ENCODE assay signal across 30 mouse cellular contexts in genomic region chr2:79751685-79752084, GRCm38 (mm10). TPM values are rescaled to one million over a fixed set of nuclear protein-coding genes. Genes with fewer than 3 reads are reported as not detected.
DNase-seq lines count a peak whose midpoint lies in the region; ATAC-seq and TF ChIP-seq lines count a peak whose summit lies in the region.
"Had no signal": no experiment of that assay in that cellular context is flagged by ENCODE, and none has a peak within 500 bp of the region (broad histone marks: within the 10 kb centered on the region; RNA-seq: fewer than 3 reads in every experiment).

No protein-coding gene starts in this region.

- H3K27ac ChIP-seq in MEL (ENCODE audit: control insufficient read depth, low read depth, low read length): no peak overlapping the region
- no peak overlapping the region for H3K27ac ChIP-seq in liver, embryonic 13.5 days
- no peak overlapping the region for H3K27ac ChIP-seq in liver, embryonic 16.5 days (ENCODE audit: low read length)
- no peak overlapping the region for H3K27ac ChIP-seq in intestine, embryonic 15.5 days
- H3K27ac ChIP-seq: embryonic facial prominence, embryonic 12.5 days; embryonic facial prominence, embryonic 15.5 days; forebrain, embryonic 12.5 days; forebrain, embryonic 15.5 days; heart, embryonic 15.5 days; hindbrain, embryonic 10.5 days; hindbrain, embryonic 13.5 days had no signal

- WGBS in liver, embryonic 13.5 days (ENCODE audit: insufficient replicate concordance): 55% methylated on average over 3 of the region's 3 CpGs
- 60% methylated on average over 3 of the region's 3 CpGs for WGBS in liver, embryonic 16.5 days (ENCODE audit: insufficient replicate concordance)
- 79% methylated on average over 3 of the region's 3 CpGs for WGBS in intestine, embryonic 15.5 days

- peak; percentile 25; the same call in 1 of the 2 replicates for ATAC-seq in erythroid progenitor cell, adult 5-6 weeks (replicated peaks; ENCODE audit: low FRiP score, poor library complexity, severe bottlenecking)
- peak; percentile 98 for ATAC-seq in liver, embryonic 13.5 days (ENCODE audit: low read depth)
- ATAC-seq in liver, embryonic 16.5 days (ENCODE audit: low read depth): peak; percentile 69
- ATAC-seq in intestine, embryonic 15.5 days: no peak
- ATAC-seq: CD4-positive, CD25-positive, alpha-beta regulatory T cell, adult 4 months; forebrain, embryonic 15.5 days; hindbrain, embryonic 16.5 days; Patski had no signal

- no peak overlapping the region for H3K9ac ChIP-seq in MEL (ENCODE audit: control insufficient read depth, low read depth, low read length, poor library complexity, severe bottlenecking)
- H3K9ac ChIP-seq in liver, embryonic 13.5 days: no peak overlapping the region; the same call in 1 of the 2 replicates
- H3K9ac ChIP-seq in liver, embryonic 16.5 days (ENCODE audit: low read depth, low read length): no peak overlapping the region
- H3K9ac ChIP-seq in intestine, embryonic 15.5 days: no peak overlapping the region
- H3K9ac ChIP-seq: embryonic facial prominence, embryonic 12.5 days; embryonic facial prominence, embryonic 15.5 days; forebrain, embryonic 12.5 days; forebrain, embryonic 15.5 days; heart, embryonic 12.5 days; heart, embryonic 15.5 days; hindbrain, embryonic 13.5 days had no signal

- TF ChIP-seq RAD21 in MEL (IDR thresholded peaks at IDR 0.05; ENCODE audit: low read depth, low read length): no peak

- peaks cover 5 to 10% of the 10 kb centered on the region in 2 experiments; a peak in 3 of 4 replicates for H3K4me1 ChIP-seq in MEL (ENCODE audit: control insufficient read depth in 1 of 2, insufficient read depth in 2 of 2, low read length in 2 of 2)
- H3K4me1 ChIP-seq in liver, embryonic 13.5 days (replicated peaks): peaks cover 12% of the 10 kb centered on the region
- peaks cover 4% of the 10 kb centered on the region; the same call in 1 of the 2 replicates for H3K4me1 ChIP-seq in liver, embryonic 16.5 days (ENCODE audit: control insufficient read depth, low read depth, low read length)
- no peaks in the 10 kb centered on the region for H3K4me1 ChIP-seq in intestine, embryonic 15.5 days (replicated peaks)
- H3K4me1 ChIP-seq: embryonic facial prominence, embryonic 12.5 days; embryonic facial prominence, embryonic 15.5 days; forebrain, embryonic 12.5 days; forebrain, embryonic 15.5 days; heart, embryonic 12.5 days; heart, embryonic 15.5 days; hindbrain, embryonic 10.5 days; hindbrain, embryonic 13.5 days had no signal

- no peak overlapping the region for H3K4me2 ChIP-seq in liver, embryonic 13.5 days
- H3K4me2 ChIP-seq in liver, embryonic 16.5 days (ENCODE audit: low read depth, low read length): no peak overlapping the region
- H3K4me2 ChIP-seq in intestine, embryonic 15.5 days (replicated peaks): no peak overlapping the region
- H3K4me2 ChIP-seq: embryonic facial prominence, embryonic 12.5 days; embryonic facial prominence, embryonic 15.5 days; forebrain, embryonic 12.5 days; forebrain, embryonic 15.5 days; heart, embryonic 12.5 days; heart, embryonic 15.5 days; hindbrain, embryonic 13.5 days had no signal

- H3K79me2 ChIP-seq in MEL (ENCODE audit: control insufficient read depth, insufficient read depth, low read length, poor library complexity): no peaks in the 10 kb centered on the region

- H3K4me3 ChIP-seq in MEL (ENCODE audit: control insufficient read depth in 1 of 2, insufficient read depth in 1 of 2, low read depth in 2 of 2, low read length in 2 of 2): no peak overlapping the region
- H3K4me3 ChIP-seq in liver, embryonic 13.5 days (replicated peaks): no peak overlapping the region
- no peak overlapping the region for H3K4me3 ChIP-seq in liver, embryonic 16.5 days (ENCODE audit: low read depth, low read length)
- H3K4me3 ChIP-seq in intestine, embryonic 15.5 days (replicated peaks): no peak overlapping the region
- H3K4me3 ChIP-seq: embryonic facial prominence, embryonic 12.5 days; embryonic facial prominence, embryonic 15.5 days; forebrain, embryonic 12.5 days; forebrain, embryonic 15.5 days; heart, embryonic 12.5 days; heart, embryonic 15.5 days; hindbrain, embryonic 10.5 days; hindbrain, embryonic 13.5 days had no signal

- no peak for TF ChIP-seq POLR2A in MEL (IDR thresholded peaks at IDR 0.05; ENCODE audit: control insufficient read depth in 1 of 2, insufficient read depth in 1 of 2, low read depth in 1 of 2, low read length in 2 of 2, poor library complexity in 1 of 2)

- DNase-seq in MEL (ENCODE audit: low read depth, low spot score): peak; percentile 26
- DNase-seq in liver, embryonic 13.5 days: no peak
- DNase-seq in natural killer cell, adult 2 months (ENCODE audit: low spot score in 2 of 2): no peak
- no peak for DNase-seq in MN1 (ENCODE audit: low spot score)
- DNase-seq: adrenal gland, postnatal 10 days; cerebellum, adult 11 months; cerebellum, adult 2 months; cerebellum, adult 9-11 months; cerebellum, postnatal 25 days; gastrocnemius, postnatal 14 days; heart, adult 11 months; heart, postnatal 10 days; heart, postnatal 36 days had no signal

- peak; percentile 41 to 47 for TF ChIP-seq EP300 in MEL (IDR thresholded peaks at IDR 0.05; ENCODE audit: low read depth in 1 of 2, low read length in 2 of 2)

- H3K9me3 ChIP-seq in MEL (replicated peaks; ENCODE audit: insufficient read depth, low read length): no peaks in the 10 kb centered on the region
- H3K9me3 ChIP-seq in liver, embryonic 13.5 days (replicated peaks): no peaks in the 10 kb centered on the region
- no peaks in the 10 kb centered on the region for H3K9me3 ChIP-seq in liver, embryonic 16.5 days (replicated peaks; ENCODE audit: control insufficient read depth, low read length)
- H3K9me3 ChIP-seq in intestine, embryonic 15.5 days: no peaks in the 10 kb centered on the region
- H3K9me3 ChIP-seq: embryonic facial prominence, embryonic 12.5 days; embryonic facial prominence, embryonic 15.5 days; forebrain, embryonic 12.5 days; forebrain, embryonic 15.5 days; heart, embryonic 12.5 days; heart, embryonic 15.5 days; hindbrain, embryonic 10.5 days; hindbrain, embryonic 13.5 days had no signal

- H3K36me3 ChIP-seq in MEL (ENCODE audit: control insufficient read depth in 1 of 2, insufficient read depth in 2 of 2, low read length in 2 of 2): peaks cover 0 to 9% of the 10 kb centered on the region in 2 experiments; a peak in 2 of 4 replicates
- H3K36me3 ChIP-seq in liver, embryonic 13.5 days: no peaks in the 10 kb centered on the region
- no peaks in the 10 kb centered on the region for H3K36me3 ChIP-seq in liver, embryonic 16.5 days (ENCODE audit: control insufficient read depth, insufficient read depth)
- H3K36me3 ChIP-seq in intestine, embryonic 15.5 days: no peaks in the 10 kb centered on the region
- H3K36me3 ChIP-seq: embryonic facial prominence, embryonic 12.5 days; embryonic facial prominence, embryonic 15.5 days; forebrain, embryonic 12.5 days; forebrain, embryonic 15.5 days; heart, embryonic 12.5 days; heart, embryonic 15.5 days; hindbrain, embryonic 10.5 days; hindbrain, embryonic 13.5 days had no signal

- no peak for TF ChIP-seq CTCF in MEL (IDR thresholded peaks at IDR 0.05 in 2 of 3, conservative IDR thresholded peaks at IDR 0.05 in 1 of 3; ENCODE audit: control insufficient read depth in 1 of 3, insufficient read depth in 1 of 3, low read depth in 2 of 3, low read length in 3 of 3, poor library complexity in 1 of 3, severe bottlenecking in 1 of 3)

- no peaks in the 10 kb centered on the region for H3K27me3 ChIP-seq in MEL (ENCODE audit: control insufficient read depth in 1 of 2, insufficient read depth in 2 of 2, low read length in 2 of 2)
- H3K27me3 ChIP-seq in liver, embryonic 13.5 days: no peaks in the 10 kb centered on the region
- no peaks in the 10 kb centered on the region for H3K27me3 ChIP-seq in liver, embryonic 16.5 days (ENCODE audit: control insufficient read depth, insufficient read depth, low read depth, low read length)
- H3K27me3 ChIP-seq in intestine, embryonic 15.5 days (replicated peaks): no peaks in the 10 kb centered on the region
- H3K27me3 ChIP-seq: embryonic facial prominence, embryonic 12.5 days; embryonic facial prominence, embryonic 15.5 days; forebrain, embryonic 12.5 days; forebrain, embryonic 15.5 days; hindbrain, embryonic 13.5 days had no signal

TF ChIP-seq in MEL, 35 proteins besides CTCF, POLR2A, EP300 and RAD21:
- TF ChIP-seq TCF12 (IDR thresholded peaks at IDR 0.05; ENCODE audit: low read depth, low read length) (peak; percentile 69), GATA1 (IDR thresholded peaks at IDR 0.05; ENCODE audit: low read depth, low read length) (peak; percentile 51; the same call in 1 of the 2 replicates), RCOR1 (IDR thresholded peaks at IDR 0.05; ENCODE audit: low read depth, low read length) (no peak), ETS1 (IDR thresholded peaks at IDR 0.05; ENCODE audit: low read depth, low read length) (peak; percentile 63; the same call in 1 of the 2 replicates)

RNA-seq across cellular contexts. Expression of gene Ppp1r1c, which starts 44.1 kb away (rescaled TPM):
- not detected in 2 replicates for total RNA-seq in MEL (2012; rRNA removed)
- polyA plus RNA-seq in MEL (2012; ENCODE audit: insufficient read depth in 1 of 2, insufficient read length in 2 of 2, low read depth in 1 of 2, low replicate concordance in 2 of 2, missing spikeins in 1 of 2): not detected
- total RNA-seq in erythroid progenitor cell, adult 5-6 weeks (2015; ENCODE audit: low replicate concordance): not detected in 2 replicates
- total RNA-seq in erythroid progenitor cell, adult 5-6 weeks (2017; ENCODE audit: low replicate concordance): not detected in 2 replicates
- not detected in 2 replicates for polyA plus RNA-seq in liver, embryonic 13.5 days (2015; fragmentation: Nextera tagmentation; extraction: Ambion mirVana)
- not detected in 2 replicates for polyA plus RNA-seq in liver, embryonic 16.5 days (2015; fragmentation: Nextera tagmentation; extraction: Ambion mirVana)
- not detected in 2 replicates for polyA plus RNA-seq in intestine, embryonic 15.5 days (2015; fragmentation: Nextera tagmentation; extraction: Ambion mirVana)
- total RNA-seq: adrenal gland, adult 18-20 months; adrenal gland, postnatal 10 days; common myeloid progenitor, adult 5-6 weeks; gastrocnemius, postnatal 14 days; heart, postnatal 36 days had no signal
- polyA plus RNA-seq: C2C12, Patski had no signal
